Mouse (Mus musculus): ENCODE measurements around the gene Tas2r126. TPM values are rescaled to one million over a fixed set of nuclear protein-coding genes. Genes with fewer than 3 reads are reported as not detected.

The Tas2r126 gene
- polyA plus RNA-seq, 1 experiment from 2014 or later = not detected

Other genes with a start within 250 kb of the Tas2r126 start
- gene Tas2r144, start 219.2 kb upstream of the Tas2r126 start, polyA plus RNA-seq (2016; fragmentation: Nextera tagmentation; extraction: Ambion mirVana) = not detected in 2 replicates
- gene Gstk1, start 188.6 kb upstream of the Tas2r126 start, polyA plus RNA-seq (2016; fragmentation: Nextera tagmentation; extraction: Ambion mirVana) = 18.1 and 18.7 TPM in 2 replicates
- gene Tmem139, start 172.6 kb upstream of the Tas2r126 start, polyA plus RNA-seq (2016; fragmentation: Nextera tagmentation; extraction: Ambion mirVana) = 0.60 and 0.90 TPM in 2 replicates
- 79.5 and 85.3 TPM in 2 replicates for gene Casp2, start 169.6 kb upstream of the Tas2r126 start, polyA plus RNA-seq (2016; fragmentation: Nextera tagmentation; extraction: Ambion mirVana)
- gene Clcn1, start 147.8 kb upstream of the Tas2r126 start, polyA plus RNA-seq (2016; fragmentation: Nextera tagmentation; extraction: Ambion mirVana) = 0.80 and 1.1 TPM in 2 replicates
- 0.74 and 0.90 TPM in 2 replicates for gene Fam131b, start 109.9 kb upstream of the Tas2r126 start, polyA plus RNA-seq (2016; fragmentation: Nextera tagmentation; extraction: Ambion mirVana)
- gene Zyx, start 84.9 kb upstream of the Tas2r126 start, polyA plus RNA-seq (2016; fragmentation: Nextera tagmentation; extraction: Ambion mirVana) = 93.8 and 96.9 TPM in 2 replicates
- 3.9 and 5.1 TPM in 2 replicates for gene Epha1, start 61.3 kb upstream of the Tas2r126 start, polyA plus RNA-seq (2016; fragmentation: Nextera tagmentation; extraction: Ambion mirVana)
- not detected in 2 replicates for gene Tas2r143, start 34.3 kb upstream of the Tas2r126 start, polyA plus RNA-seq (2016; fragmentation: Nextera tagmentation; extraction: Ambion mirVana)
- gene Tas2r135, start 29.1 kb upstream of the Tas2r126 start, polyA plus RNA-seq (2016; fragmentation: Nextera tagmentation; extraction: Ambion mirVana) = not detected in 2 replicates
- gene Olfr458, start 30.7 kb downstream of the Tas2r126 start, polyA plus RNA-seq (2016; fragmentation: Nextera tagmentation; extraction: Ambion mirVana) = not detected in 2 replicates
- not detected in 2 replicates for gene Olfr457, start 41.8 kb downstream of the Tas2r126 start, polyA plus RNA-seq (2016; fragmentation: Nextera tagmentation; extraction: Ambion mirVana)
- gene Olfr456, start 52.7 kb downstream of the Tas2r126 start, polyA plus RNA-seq (2016; fragmentation: Nextera tagmentation; extraction: Ambion mirVana) = not detected in 2 replicates
- gene Olfr455, start 113.1 kb downstream of the Tas2r126 start, polyA plus RNA-seq (2016; fragmentation: Nextera tagmentation; extraction: Ambion mirVana) = not detected in 2 replicates
- gene Tcaf3, start 163.2 kb downstream of the Tas2r126 start, polyA plus RNA-seq (2016; fragmentation: Nextera tagmentation; extraction: Ambion mirVana) = not detected in 2 replicates
- 4.3 and 4.6 TPM in 2 replicates for gene Tcaf2, start 210.7 kb downstream of the Tas2r126 start, polyA plus RNA-seq (2016; fragmentation: Nextera tagmentation; extraction: Ambion mirVana)

Measured in embryonic facial prominence, embryonic 10.5 days (tissue).